Mouse (Mus musculus): ENCODE results near the gene Tlx1. TPM values are rescaled to one million over a fixed set of nuclear protein-coding genes. Genes with fewer than 3 reads are reported as not detected.

Gene Tlx1
- polyA plus RNA-seq (2015; fragmentation: Nextera tagmentation; extraction: Ambion mirVana) = 1.2 and 1.3 TPM in 2 replicates

- under 1% methylated on average over 54 of the region's 61 CpGs for WGBS
- H3K4me2 ChIP-seq (ENCODE audit: low read length) = peak within 1 kb of the TSS; percentile 41
- peak within 1 kb of the TSS; percentile 27 for H3K4me3 ChIP-seq (ENCODE audit: low read length)
- no peaks in the 10 kb centered on the region for H3K36me3 ChIP-seq (ENCODE audit: control insufficient read depth, insufficient read depth, low read length)
- H3K27me3 ChIP-seq (replicated peaks; ENCODE audit: control insufficient read depth, insufficient read depth, low read length) = peaks cover 80% of the 10 kb centered on the region
- H3K27ac ChIP-seq (ENCODE audit: low read depth, low read length) = no peak within 1 kb of the TSS
- H3K4me1 ChIP-seq (ENCODE audit: control insufficient read depth, insufficient read depth, low read depth, low read length) = peaks cover 7% of the 10 kb centered on the region
- peaks cover 7% of the 10 kb centered on the region; the same call in 1 of the 2 replicates for H3K9me3 ChIP-seq (ENCODE audit: control insufficient read depth, low read length)
- no peak within 1 kb of the TSS for H3K9ac ChIP-seq (ENCODE audit: low read depth, low read length)
- ATAC-seq = 0 out of 2 replicates have a peak, but pooled peaks have one; percentile 30
These were observed at the start of gene Tlx1 for GRCm38 (mm10) chr19:45150490-45151181. Gene Tlx1, plus strand, starts transcription at chr19:45150680.

DNA sequence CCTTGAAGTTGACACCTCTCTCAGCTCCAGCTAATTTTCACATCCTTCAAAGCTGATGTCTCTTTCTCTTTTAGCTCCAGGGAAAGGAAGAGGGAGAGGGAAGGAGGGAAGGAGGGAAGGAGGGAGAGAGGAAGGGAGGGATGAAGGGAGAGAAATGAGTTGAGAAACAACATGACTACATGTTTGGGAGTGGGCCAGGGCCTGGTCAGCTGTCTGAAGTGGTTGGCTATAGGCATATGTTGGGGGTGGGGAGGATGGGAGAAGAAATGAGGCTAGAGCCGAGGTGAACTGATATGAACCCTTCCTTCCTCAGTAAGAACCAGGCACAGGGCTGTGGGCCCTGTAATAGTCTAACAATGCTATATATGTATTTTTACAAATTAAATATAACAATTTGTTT, 44.9 kb upstream of the Tlx1 start:
- 47% methylated on average over 1 of the region's 1 CpGs for WGBS
- Histone ChIP-seq H3K36me3 (ENCODE audit: control insufficient read depth, insufficient read depth, low read length) (no peaks in the 10 kb centered on the region), H3K27ac (ENCODE audit: low read depth, low read length) (no peak overlapping the region)

DNA sequence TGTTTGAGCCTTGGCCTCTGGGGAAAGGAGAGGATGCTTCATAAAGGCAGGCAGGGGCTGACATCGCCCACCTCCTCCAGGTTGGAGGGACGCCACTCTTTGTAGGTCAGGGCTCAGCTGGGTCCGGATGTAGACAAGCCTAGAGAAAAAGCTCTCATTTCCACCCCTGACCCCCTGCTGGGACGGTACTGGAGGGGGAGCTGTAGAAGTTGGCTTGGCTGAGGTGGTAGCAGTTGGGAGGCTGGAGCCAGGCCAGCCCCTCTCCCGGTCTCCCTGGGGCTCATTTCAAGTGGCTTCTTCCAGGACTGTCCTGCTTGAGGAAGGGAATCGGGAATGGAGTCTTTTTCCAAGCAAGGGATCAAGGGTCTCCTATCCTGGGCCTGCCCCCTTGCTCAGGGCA, 43.8 kb upstream of the Tlx1 start:
- Histone ChIP-seq H3K9me3 (ENCODE audit: control insufficient read depth, low read length) (no peaks in the 10 kb centered on the region), H3K27ac (ENCODE audit: low read depth, low read length) (no peak overlapping the region), H3K4me3 (ENCODE audit: low read length) (no peak overlapping the region), H3K9ac (ENCODE audit: low read depth, low read length) (no peak overlapping the region), H3K27me3 (replicated peaks; ENCODE audit: control insufficient read depth, insufficient read depth, low read length) (no peaks in the 10 kb centered on the region; the same call in 1 of the 2 replicates), H3K4me2 (ENCODE audit: low read length) (no peak overlapping the region), H3K4me1 (ENCODE audit: control insufficient read depth, insufficient read depth, low read depth, low read length) (peaks cover 4% of the 10 kb centered on the region; the same call in 1 of the 2 replicates), H3K36me3 (ENCODE audit: control insufficient read depth, insufficient read depth, low read length) (no peaks in the 10 kb centered on the region)
- no peak for ATAC-seq
- WGBS = 42% methylated on average over 6 of the region's 6 CpGs

More for the DNA sequence above, 44.9 kb upstream of the Tlx1 start:
- Histone ChIP-seq H3K27me3 (replicated peaks; ENCODE audit: control insufficient read depth, insufficient read depth, low read length) (no peaks in the 10 kb centered on the region; the same call in 1 of the 2 replicates), H3K4me3 (ENCODE audit: low read length) (no peak overlapping the region), H3K9me3 (ENCODE audit: control insufficient read depth, low read length) (no peaks in the 10 kb centered on the region), H3K4me1 (ENCODE audit: control insufficient read depth, insufficient read depth, low read depth, low read length) (peaks cover 4% of the 10 kb centered on the region; the same call in 1 of the 2 replicates), H3K9ac (ENCODE audit: low read depth, low read length) (no peak overlapping the region), H3K4me2 (ENCODE audit: low read length) (no peak overlapping the region)
- ATAC-seq = no peak

DNA sequence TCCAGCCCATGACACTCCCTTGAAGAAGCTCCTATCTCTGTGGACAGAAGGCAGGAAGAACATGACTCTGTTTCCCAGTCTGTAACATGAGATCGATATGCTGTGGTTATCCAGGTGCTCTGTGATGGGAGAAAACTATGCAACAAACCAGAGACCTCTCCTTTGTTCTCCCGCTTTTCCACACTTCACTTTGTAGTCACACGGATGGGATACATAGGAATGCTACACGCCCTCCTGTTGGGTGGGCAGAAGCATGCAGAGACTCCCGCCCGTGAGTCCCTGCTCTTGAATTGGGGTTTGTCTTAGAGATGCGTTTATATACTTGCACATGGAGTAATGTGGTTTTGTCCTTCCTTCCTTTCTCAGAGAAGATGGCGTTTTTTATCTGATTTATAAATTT, 39.8 kb upstream of the Tlx1 start:
- H3K9me3 ChIP-seq (ENCODE audit: control insufficient read depth, low read length) = no peaks in the 10 kb centered on the region
- no peak overlapping the region for H3K27ac ChIP-seq (ENCODE audit: low read depth, low read length)
- H3K27me3 ChIP-seq (replicated peaks; ENCODE audit: control insufficient read depth, insufficient read depth, low read length) = no peaks in the 10 kb centered on the region
- H3K4me3 ChIP-seq (ENCODE audit: low read length) = no peak overlapping the region
- H3K36me3 ChIP-seq (ENCODE audit: control insufficient read depth, insufficient read depth, low read length) = no peaks in the 10 kb centered on the region
- H3K4me1 ChIP-seq (ENCODE audit: control insufficient read depth, insufficient read depth, low read depth, low read length) = no peaks in the 10 kb centered on the region
- 79% methylated on average over 8 of the region's 8 CpGs for WGBS
- ATAC-seq = no peak
- H3K9ac ChIP-seq (ENCODE audit: low read depth, low read length) = no peak overlapping the region
- H3K4me2 ChIP-seq (ENCODE audit: low read length) = no peak overlapping the region

DNA sequence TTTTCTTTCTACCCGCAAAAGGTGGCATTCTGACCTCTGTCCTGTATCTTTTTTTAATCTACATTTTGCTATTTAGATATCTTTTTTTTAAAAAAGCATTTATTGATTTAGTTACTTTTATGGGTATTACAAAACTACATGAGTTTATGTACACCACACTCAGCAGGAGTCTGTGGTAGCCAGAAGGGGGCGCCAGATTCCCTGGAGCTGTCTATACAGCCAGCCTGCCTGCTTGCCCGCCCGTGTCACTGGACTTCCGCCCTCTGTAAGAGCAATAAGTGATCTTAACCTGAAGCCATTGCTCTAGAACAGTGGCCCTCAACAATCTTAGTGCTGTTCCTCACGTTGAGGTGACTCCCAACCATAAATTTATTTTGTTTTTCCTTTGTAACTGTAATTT, 38.0 kb upstream of the Tlx1 start:
- no peak for ATAC-seq
- Histone ChIP-seq H3K9ac (ENCODE audit: low read depth, low read length) (no peak overlapping the region), H3K27ac (ENCODE audit: low read depth, low read length) (no peak overlapping the region), H3K4me3 (ENCODE audit: low read length) (no peak overlapping the region), H3K4me1 (ENCODE audit: control insufficient read depth, insufficient read depth, low read depth, low read length) (no peaks in the 10 kb centered on the region), H3K36me3 (ENCODE audit: control insufficient read depth, insufficient read depth, low read length) (no peaks in the 10 kb centered on the region), H3K4me2 (ENCODE audit: low read length) (no peak overlapping the region), H3K9me3 (ENCODE audit: control insufficient read depth, low read length) (no peaks in the 10 kb centered on the region), H3K27me3 (replicated peaks; ENCODE audit: control insufficient read depth, insufficient read depth, low read length) (no peaks in the 10 kb centered on the region)
- 88% methylated on average over 6 of the region's 6 CpGs for WGBS

DNA sequence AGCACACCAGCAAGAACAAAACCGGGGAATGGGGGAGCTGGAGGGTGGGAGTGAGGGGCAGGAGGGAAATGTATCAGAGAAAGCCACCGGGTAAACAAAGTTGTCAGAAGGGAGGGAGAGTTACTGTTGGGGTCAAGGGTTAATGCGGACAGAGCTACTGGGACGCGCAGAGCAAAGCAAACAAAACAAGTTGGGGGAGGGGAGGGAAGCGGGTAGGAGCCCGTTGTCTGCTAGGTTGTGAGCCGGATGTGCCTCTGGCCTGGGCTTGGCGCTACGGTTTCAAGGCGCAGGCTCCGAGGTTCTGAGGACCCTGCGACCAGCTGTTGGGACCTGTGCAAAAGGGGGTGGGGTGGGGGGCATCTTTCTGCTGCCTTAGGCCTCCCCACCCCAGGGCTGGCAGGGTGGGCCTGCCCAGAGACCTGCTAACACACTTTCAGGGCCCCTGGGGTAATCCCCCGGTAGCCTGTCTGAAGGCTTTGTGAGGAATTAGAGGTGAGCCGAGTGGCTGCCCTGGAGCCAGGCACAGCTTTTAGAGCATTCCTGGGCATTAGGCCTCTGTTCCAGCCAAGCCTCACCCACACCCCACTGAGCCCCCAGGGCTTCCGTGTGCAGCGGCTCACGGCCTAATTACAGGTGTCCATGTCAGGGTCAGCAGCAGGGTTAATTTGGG, 36.6 kb upstream of the Tlx1 start:
- Histone ChIP-seq H3K27me3 (replicated peaks; ENCODE audit: control insufficient read depth, insufficient read depth, low read length) (no peaks in the 10 kb centered on the region), H3K4me2 (ENCODE audit: low read length) (no peak overlapping the region), H3K4me1 (ENCODE audit: control insufficient read depth, insufficient read depth, low read depth, low read length) (no peaks in the 10 kb centered on the region), H3K36me3 (ENCODE audit: control insufficient read depth, insufficient read depth, low read length) (no peaks in the 10 kb centered on the region), H3K27ac (ENCODE audit: low read depth, low read length) (no peak overlapping the region), H3K4me3 (ENCODE audit: low read length) (no peak overlapping the region), H3K9me3 (ENCODE audit: control insufficient read depth, low read length) (no peaks in the 10 kb centered on the region), H3K9ac (ENCODE audit: low read depth, low read length) (no peak overlapping the region)
- 6% methylated on average over 18 of the region's 18 CpGs for WGBS
- ATAC-seq = no peak

DNA sequence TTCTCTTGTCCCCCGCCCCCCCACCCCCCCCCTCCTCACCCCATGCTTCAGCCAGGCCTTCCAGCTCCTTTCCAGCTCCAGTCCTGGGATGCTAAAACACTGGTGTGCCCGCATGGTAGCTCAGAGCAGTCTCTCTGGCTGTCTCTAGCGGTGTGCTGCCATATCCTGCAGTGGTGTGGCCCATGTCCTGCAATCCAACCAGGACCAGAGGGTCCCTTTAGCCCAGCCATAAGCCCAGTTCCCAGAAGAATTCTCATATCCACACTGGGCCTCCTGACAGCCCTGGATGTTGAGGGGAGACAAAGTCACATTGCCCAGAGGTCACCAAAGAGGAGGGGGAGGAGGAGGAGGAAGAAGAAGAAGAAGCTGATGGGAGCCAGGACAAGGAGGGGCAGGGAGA, 35.7 kb upstream of the Tlx1 start:
- Histone ChIP-seq H3K27me3 (replicated peaks; ENCODE audit: control insufficient read depth, insufficient read depth, low read length) (no peaks in the 10 kb centered on the region), H3K36me3 (ENCODE audit: control insufficient read depth, insufficient read depth, low read length) (no peaks in the 10 kb centered on the region), H3K27ac (ENCODE audit: low read depth, low read length) (no peak overlapping the region), H3K9ac (ENCODE audit: low read depth, low read length) (no peak overlapping the region), H3K4me2 (ENCODE audit: low read length) (no peak overlapping the region), H3K4me3 (ENCODE audit: low read length) (no peak overlapping the region), H3K4me1 (ENCODE audit: control insufficient read depth, insufficient read depth, low read depth, low read length) (no peaks in the 10 kb centered on the region), H3K9me3 (ENCODE audit: control insufficient read depth, low read length) (no peaks in the 10 kb centered on the region)
- ATAC-seq = no peak
- 41% methylated on average over 3 of the region's 3 CpGs for WGBS

DNA sequence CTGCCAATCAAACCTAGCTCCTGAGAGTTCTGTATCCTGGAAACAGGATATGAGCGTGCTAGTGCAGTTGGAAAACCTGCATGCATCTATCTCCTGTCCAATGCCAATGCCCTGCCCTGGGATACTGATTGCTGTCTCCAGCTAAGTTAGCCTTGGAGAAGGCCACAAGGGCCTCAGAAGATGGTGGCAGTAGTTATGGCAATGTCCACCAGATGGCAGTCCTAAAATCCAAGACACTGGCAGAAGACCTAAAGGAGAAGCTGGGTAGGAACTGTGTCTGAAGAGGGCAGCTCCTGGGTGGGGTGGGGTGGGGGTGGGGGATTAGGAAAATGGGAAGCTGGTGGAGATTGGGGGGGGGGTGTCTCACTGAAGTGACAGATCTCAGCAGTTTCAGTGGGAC, 33.7 kb upstream of the Tlx1 start:
- Histone ChIP-seq H3K4me3 (ENCODE audit: low read length) (no peak overlapping the region), H3K9ac (ENCODE audit: low read depth, low read length) (no peak overlapping the region)
- WGBS = 64% methylated on average over 1 of the region's 1 CpGs

DNA sequence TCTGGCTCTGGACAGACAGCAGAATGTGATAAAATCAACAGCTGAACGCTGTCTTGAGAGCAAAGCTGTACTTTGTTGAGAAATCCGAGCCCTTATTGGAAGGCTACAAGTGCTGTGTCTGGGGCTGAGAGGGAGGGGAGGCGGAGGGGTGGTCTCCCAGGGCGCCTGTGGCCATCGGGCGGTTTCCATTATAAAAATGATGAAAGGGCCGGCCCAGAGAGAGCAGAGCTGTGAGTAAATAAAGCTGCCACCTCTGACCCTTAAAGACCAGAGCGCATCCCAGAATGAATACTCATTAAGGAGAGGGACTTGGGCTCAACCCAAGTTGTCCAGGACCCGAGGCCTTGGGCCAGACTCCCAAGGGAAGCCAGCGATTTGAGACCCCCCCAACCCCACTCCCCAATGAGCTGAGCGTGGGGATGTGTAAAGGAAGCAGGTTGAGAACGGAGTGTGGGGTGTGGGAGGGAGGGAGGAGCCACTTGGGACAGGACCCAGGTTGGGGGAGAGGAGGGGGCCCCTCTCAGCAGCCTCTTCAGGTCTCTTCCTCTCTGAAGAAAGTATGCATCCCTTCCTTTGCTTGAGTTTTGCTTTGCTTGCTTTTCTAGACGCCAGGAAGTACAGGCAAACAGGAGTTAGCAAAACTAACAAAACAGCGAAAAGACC, 18.4 kb upstream of the Tlx1 start:
- WGBS = 20% methylated on average over 14 of the region's 14 CpGs
- peaks cover 22% of the 10 kb centered on the region for H3K27me3 ChIP-seq (replicated peaks; ENCODE audit: control insufficient read depth, insufficient read depth, low read length)
- H3K9me3 ChIP-seq (ENCODE audit: control insufficient read depth, low read length) = no peaks in the 10 kb centered on the region
- no peaks in the 10 kb centered on the region for H3K4me1 ChIP-seq (ENCODE audit: control insufficient read depth, insufficient read depth, low read depth, low read length)
- no peak overlapping the region for H3K4me3 ChIP-seq (ENCODE audit: low read length)
- no peak overlapping the region for H3K4me2 ChIP-seq (ENCODE audit: low read length)
- H3K27ac ChIP-seq (ENCODE audit: low read depth, low read length) = no peak overlapping the region
- no peak for ATAC-seq
- H3K9ac ChIP-seq (ENCODE audit: low read depth, low read length) = no peak overlapping the region
- H3K36me3 ChIP-seq (ENCODE audit: control insufficient read depth, insufficient read depth, low read length) = no peaks in the 10 kb centered on the region

More for the DNA sequence above, 33.7 kb upstream of the Tlx1 start:
- no peaks in the 10 kb centered on the region for H3K9me3 ChIP-seq (ENCODE audit: control insufficient read depth, low read length)
- H3K36me3 ChIP-seq (ENCODE audit: control insufficient read depth, insufficient read depth, low read length) = no peaks in the 10 kb centered on the region
- H3K27ac ChIP-seq (ENCODE audit: low read depth, low read length) = no peak overlapping the region
- no peaks in the 10 kb centered on the region for H3K27me3 ChIP-seq (replicated peaks; ENCODE audit: control insufficient read depth, insufficient read depth, low read length)
- ATAC-seq = no peak
- H3K4me2 ChIP-seq (ENCODE audit: low read length) = no peak overlapping the region
- H3K4me1 ChIP-seq (ENCODE audit: control insufficient read depth, insufficient read depth, low read depth, low read length) = no peaks in the 10 kb centered on the region
